Mouse (Mus musculus): ENCODE measurements around the gene Bag6. TPM values are rescaled to one million over a fixed set of nuclear protein-coding genes. Genes with fewer than 3 reads are reported as not detected.

The Bag6 gene
- polyA plus RNA-seq, 1 experiment, result 145 TPM

GRCm38 (mm10) chr17:35092403-35093198 is 42.4 kb upstream of the Bag6 start:
- TF ChIP-seq CTCF (conservative IDR thresholded peaks at IDR 0.05; ENCODE audit: insufficient read depth, insufficient read length, low read depth, low read length) (no peak), POLR2A (IDR thresholded peaks at IDR 0.05; ENCODE audit: low read depth, low read length) (no peak)
- peaks cover 3% of the 10 kb centered on the region for H3K36me3 ChIP-seq (ENCODE audit: control insufficient read depth, insufficient read depth, low read length)
- H3K4me3 ChIP-seq (ENCODE audit: insufficient read depth, low read depth, low read length), result no peak overlapping the region
- H3K4me1 ChIP-seq (ENCODE audit: control insufficient read depth, insufficient read depth, low read length), result peaks cover 5% of the 10 kb centered on the region; the same call in 1 of the 2 replicates
- no peak for DNase-seq
- H3K27ac ChIP-seq (ENCODE audit: insufficient read depth, low read depth, low read length), result no peak overlapping the region
- 75% methylated on average over 14 of the region's 14 CpGs for WGBS
- no peaks in the 10 kb centered on the region for H3K27me3 ChIP-seq (replicated peaks; ENCODE audit: control insufficient read depth, insufficient read depth, low read length)

GRCm38 (mm10) chr17:35094475-35095365 is 40.3 kb upstream of the Bag6 start:
- no peak overlapping the region for H3K4me3 ChIP-seq (ENCODE audit: insufficient read depth, low read depth, low read length)
- peaks cover 5% of the 10 kb centered on the region; the same call in 1 of the 2 replicates for H3K4me1 ChIP-seq (ENCODE audit: control insufficient read depth, insufficient read depth, low read length)
- peaks cover 3% of the 10 kb centered on the region for H3K36me3 ChIP-seq (ENCODE audit: control insufficient read depth, insufficient read depth, low read length)
- DNase-seq, result no peak
- no peak for TF ChIP-seq POLR2A (IDR thresholded peaks at IDR 0.05; ENCODE audit: low read depth, low read length)
- H3K27me3 ChIP-seq (replicated peaks; ENCODE audit: control insufficient read depth, insufficient read depth, low read length), result no peaks in the 10 kb centered on the region
- 88% methylated on average over 15 of the region's 15 CpGs for WGBS
- H3K27ac ChIP-seq (ENCODE audit: insufficient read depth, low read depth, low read length), result no peak overlapping the region

GRCm38 (mm10) chr17:35096597-35096996 is 38.4 kb upstream of the Bag6 start:
- DNase-seq, result no peak
- Histone ChIP-seq H3K4me3 (ENCODE audit: insufficient read depth, low read depth, low read length) (no peak overlapping the region), H3K27ac (ENCODE audit: insufficient read depth, low read depth, low read length) (no peak overlapping the region), H3K4me1 (ENCODE audit: control insufficient read depth, insufficient read depth, low read length) (no peaks in the 10 kb centered on the region), H3K36me3 (ENCODE audit: control insufficient read depth, insufficient read depth, low read length) (peaks cover 3% of the 10 kb centered on the region), H3K27me3 (replicated peaks; ENCODE audit: control insufficient read depth, insufficient read depth, low read length) (no peaks in the 10 kb centered on the region)
- TF ChIP-seq POLR2A (IDR thresholded peaks at IDR 0.05; ENCODE audit: low read depth, low read length) (no peak), CTCF (conservative IDR thresholded peaks at IDR 0.05; ENCODE audit: insufficient read depth, insufficient read length, low read depth, low read length) (no peak)
- 86% methylated on average over 12 of the region's 12 CpGs for WGBS

GRCm38 (mm10) chr17:35097164-35097655 is 37.8 kb upstream of the Bag6 start:
- 75% methylated on average over 12 of the region's 12 CpGs for whole genome bisulfite sequencing
- no peak overlapping the region for H3K4me3 ChIP-seq (ENCODE audit: insufficient read depth, low read depth, low read length)
- H3K27me3 ChIP-seq (replicated peaks; ENCODE audit: control insufficient read depth, insufficient read depth, low read length), result no peaks in the 10 kb centered on the region
- peak; percentile 30 for DNase-seq
- no peak overlapping the region for H3K27ac ChIP-seq (ENCODE audit: insufficient read depth, low read depth, low read length)
- TF ChIP-seq POLR2A (IDR thresholded peaks at IDR 0.05; ENCODE audit: low read depth, low read length) (no peak), CTCF (conservative IDR thresholded peaks at IDR 0.05; ENCODE audit: insufficient read depth, insufficient read length, low read depth, low read length) (no peak)
- H3K4me1 ChIP-seq (ENCODE audit: control insufficient read depth, insufficient read depth, low read length), result no peaks in the 10 kb centered on the region
- peaks cover 3% of the 10 kb centered on the region for H3K36me3 ChIP-seq (ENCODE audit: control insufficient read depth, insufficient read depth, low read length)

GRCm38 (mm10) chr17:35100196-35100765 is 34.7 kb upstream of the Bag6 start:
- WGBS, result 60% methylated on average over 10 of the region's 10 CpGs
- Histone ChIP-seq H3K4me3 (ENCODE audit: insufficient read depth, low read depth, low read length) (no peak overlapping the region), H3K27ac (ENCODE audit: insufficient read depth, low read depth, low read length) (no peak overlapping the region), H3K27me3 (replicated peaks; ENCODE audit: control insufficient read depth, insufficient read depth, low read length) (no peaks in the 10 kb centered on the region), H3K4me1 (ENCODE audit: control insufficient read depth, insufficient read depth, low read length) (peaks cover 4% of the 10 kb centered on the region; the same call in 1 of the 2 replicates), H3K36me3 (ENCODE audit: control insufficient read depth, insufficient read depth, low read length) (no peaks in the 10 kb centered on the region; the same call in 1 of the 2 replicates)
- TF ChIP-seq CTCF (conservative IDR thresholded peaks at IDR 0.05; ENCODE audit: insufficient read depth, insufficient read length, low read depth, low read length) (no peak), POLR2A (IDR thresholded peaks at IDR 0.05; ENCODE audit: low read depth, low read length) (no peak)
- no peak for DNase-seq

GRCm38 (mm10) chr17:35101161-35101560 is 33.8 kb upstream of the Bag6 start:
- no peak for TF ChIP-seq POLR2A (IDR thresholded peaks at IDR 0.05; ENCODE audit: low read depth, low read length)
- TF ChIP-seq CTCF (conservative IDR thresholded peaks at IDR 0.05; ENCODE audit: insufficient read depth, insufficient read length, low read depth, low read length), result no peak
- no peak overlapping the region for H3K4me3 ChIP-seq (ENCODE audit: insufficient read depth, low read depth, low read length)
- H3K4me1 ChIP-seq (ENCODE audit: control insufficient read depth, insufficient read depth, low read length), result peaks cover 4% of the 10 kb centered on the region; the same call in 1 of the 2 replicates
- no peaks in the 10 kb centered on the region; the same call in 1 of the 2 replicates for H3K36me3 ChIP-seq (ENCODE audit: control insufficient read depth, insufficient read depth, low read length)
- no peak overlapping the region for H3K27ac ChIP-seq (ENCODE audit: insufficient read depth, low read depth, low read length)
- H3K27me3 ChIP-seq (replicated peaks; ENCODE audit: control insufficient read depth, insufficient read depth, low read length), result no peaks in the 10 kb centered on the region
- 68% methylated on average over 11 of the region's 11 CpGs for WGBS
- DNase-seq, result no peak

Measured in kidney, adult 2 months (tissue).